Mouse (Mus musculus) megakaryocyte, adult 5-6 weeks (primary cell): ENCODE results near the gene Amigo3. TPM values are rescaled to one million over a fixed set of nuclear protein-coding genes. Genes with fewer than 3 reads are reported as not detected.

Experiments used
- ATAC-seq: 2 replicates; pipeline ENCODE4 v1.8.0; 2016; ENCODE audit warnings: mild to moderate bottlenecking, inconsistent platforms; ENCODE audit not compliant: poor library complexity, severe bottlenecking
- total RNA-seq, 2 experiments: library from RNA; stranded (forward) in 1 of 2; stranded (reverse) in 1 of 2; fragments of 153-499, 151-499 nt in 1 of 2; fragments of 221-1000, 200-1000 nt in 1 of 2; gene quantifications; 2 replicates each; pipeline versions ENCODE4 v1.2.3 to v1.2.4; 2015 to 2017

The Amigo3 gene
- total RNA-seq, 2 experiments from 2014 or later = 1.5 to 2.0 TPM

DNA sequence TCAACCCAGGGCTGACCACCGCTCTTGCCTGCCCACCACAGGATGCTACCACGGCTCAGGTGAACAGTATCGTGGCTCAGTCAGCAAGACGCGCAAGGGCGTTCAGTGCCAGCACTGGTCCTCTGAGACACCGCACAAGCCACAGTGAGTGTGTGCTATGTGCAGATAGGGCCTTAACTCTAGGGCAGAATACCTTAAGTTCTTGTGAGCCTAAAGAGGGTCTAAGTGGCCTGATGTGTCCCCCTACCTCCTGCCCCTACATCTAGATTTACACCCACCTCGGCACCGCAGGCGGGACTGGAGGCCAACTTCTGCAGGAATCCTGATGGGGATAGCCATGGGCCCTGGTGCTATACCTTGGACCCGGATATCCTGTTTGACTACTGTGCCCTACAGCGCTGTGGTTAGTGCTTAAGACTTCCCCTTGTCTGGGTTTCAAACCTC, 30.1 kb downstream of the Amigo3 start, which contains the start of gene Rnf123:
Gene Rnf123 (minus strand): TSS at position 359 of the 444 bp plus-strand sequence.
- peak; percentile 40 for ATAC-seq

DNA sequence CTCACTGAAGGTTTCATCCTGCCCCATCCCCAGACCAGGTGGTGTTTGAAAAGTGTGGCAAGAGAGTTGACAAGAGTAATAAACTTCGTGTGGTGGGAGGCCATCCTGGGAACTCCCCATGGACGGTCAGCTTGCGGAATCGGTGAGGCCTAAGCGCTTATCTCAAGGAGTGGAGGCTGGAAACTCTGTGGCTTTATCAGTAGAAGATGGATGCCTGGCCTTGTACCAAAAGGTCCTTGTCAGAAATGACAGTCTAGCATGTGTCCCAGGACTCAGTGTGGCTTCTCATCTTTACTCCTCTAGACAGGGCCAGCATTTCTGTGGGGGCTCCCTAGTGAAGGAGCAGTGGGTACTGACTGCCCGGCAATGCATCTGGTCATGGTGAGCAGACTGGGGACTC, 30.6 kb downstream of the Amigo3 start:
- no peak for ATAC-seq

DNA sequence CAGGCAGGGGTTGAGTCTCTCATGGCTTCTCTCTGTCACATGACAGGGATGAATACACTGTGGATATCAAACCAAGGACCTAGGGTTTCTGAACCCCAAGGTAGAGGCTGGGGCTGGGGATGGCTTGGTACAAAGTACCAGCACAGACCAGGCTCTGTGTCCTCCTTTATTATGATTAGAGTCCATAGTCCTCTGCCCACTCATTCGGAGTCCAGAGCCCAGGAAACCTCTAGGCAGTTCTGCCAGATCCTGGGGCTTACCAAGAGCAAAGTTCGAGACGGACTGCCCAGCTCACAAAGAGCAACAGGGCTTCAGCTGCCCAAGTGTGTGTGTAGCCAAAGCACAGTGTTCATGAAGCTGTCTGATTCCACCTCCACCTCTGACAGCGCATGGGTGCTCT, 32.3 kb downstream of the Amigo3 start:
- ATAC-seq = no peak

DNA sequence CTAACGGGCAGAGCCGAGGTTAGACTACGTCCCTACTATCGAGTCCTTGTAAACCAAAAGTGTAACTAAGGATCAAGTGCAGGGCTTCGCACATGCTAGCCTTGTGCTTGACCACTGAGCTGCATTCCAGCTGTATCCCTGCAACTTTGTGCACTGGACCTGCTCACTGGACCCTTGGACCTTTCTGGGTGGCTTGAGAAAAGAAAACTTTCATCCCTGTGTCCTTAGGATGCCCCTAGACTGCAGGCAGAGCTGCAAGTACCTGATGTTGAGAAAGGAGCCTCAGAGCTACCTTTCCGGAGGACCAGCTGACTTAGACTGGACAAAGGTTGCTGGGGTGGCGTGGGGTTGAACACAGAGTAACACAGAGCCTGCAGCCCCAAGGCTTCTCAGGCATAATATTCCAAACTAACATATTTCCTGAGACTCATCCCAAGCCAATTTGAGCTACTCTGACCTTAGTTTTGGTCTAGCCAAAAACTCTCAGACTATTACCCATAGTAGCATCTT, 37.7 kb downstream of the Amigo3 start:
- no peak for ATAC-seq

DNA sequence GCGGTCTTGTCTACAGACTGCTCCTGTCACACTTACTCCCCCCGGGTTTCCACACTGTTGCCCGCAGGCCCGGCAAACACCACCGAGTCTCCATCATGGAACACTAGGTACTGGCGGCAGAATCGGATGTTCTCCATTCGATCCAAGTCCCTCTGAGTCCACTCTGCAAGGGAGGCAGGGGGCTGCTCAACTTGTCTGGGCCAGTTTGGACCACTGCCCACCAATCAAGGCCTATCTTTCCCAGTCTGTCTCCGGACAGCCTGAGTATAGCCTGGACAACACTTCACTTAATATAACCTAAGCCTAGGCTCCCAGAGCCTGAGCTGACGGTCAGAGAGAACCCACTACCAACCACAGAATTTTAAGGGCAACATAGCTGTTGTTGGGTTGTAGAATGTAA, 40.6 kb downstream of the Amigo3 start:
- no peak for ATAC-seq

DNA sequence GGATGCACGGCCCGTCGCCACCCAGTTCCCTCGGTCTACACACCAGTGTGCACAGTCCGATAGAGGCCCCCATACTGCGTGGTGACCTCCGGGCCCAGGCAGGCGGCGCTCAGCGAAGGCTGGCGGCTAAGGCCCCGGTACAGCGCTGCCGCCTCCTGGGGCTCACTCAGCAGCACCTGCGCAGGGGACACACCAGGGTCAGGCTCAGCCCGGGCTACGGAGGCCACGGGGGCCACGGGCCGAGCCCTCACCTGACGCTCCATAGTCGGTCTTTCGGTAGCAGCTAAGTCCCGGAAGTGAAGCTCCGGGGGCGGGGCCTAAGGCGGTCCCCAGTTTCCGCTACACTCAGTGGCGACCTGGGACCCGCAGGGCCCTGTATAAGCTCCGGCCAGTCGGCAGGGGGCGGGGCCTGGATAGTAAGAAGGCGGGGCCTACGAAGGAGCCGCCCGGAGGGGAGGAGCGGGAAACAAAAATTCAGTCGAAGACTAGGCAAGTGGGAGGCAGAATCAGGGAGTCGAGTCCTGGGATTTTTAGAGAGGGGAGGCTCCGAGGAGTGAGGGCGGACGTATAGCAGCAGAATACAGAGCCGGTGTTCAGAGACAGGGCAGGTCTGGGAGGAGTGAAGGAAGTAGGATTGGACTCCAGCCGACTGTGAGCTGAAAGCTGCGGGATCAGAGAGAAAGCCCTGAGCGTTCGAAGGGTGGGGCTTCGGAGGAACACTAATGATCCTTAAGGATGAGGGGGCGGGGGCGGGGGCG, 41.4 kb downstream of the Amigo3 start, which contains the start of gene Apeh:
Gene Apeh (minus strand): TSS at position 423 of the 758 bp plus-strand sequence.
- ATAC-seq = peak; percentile 93

DNA sequence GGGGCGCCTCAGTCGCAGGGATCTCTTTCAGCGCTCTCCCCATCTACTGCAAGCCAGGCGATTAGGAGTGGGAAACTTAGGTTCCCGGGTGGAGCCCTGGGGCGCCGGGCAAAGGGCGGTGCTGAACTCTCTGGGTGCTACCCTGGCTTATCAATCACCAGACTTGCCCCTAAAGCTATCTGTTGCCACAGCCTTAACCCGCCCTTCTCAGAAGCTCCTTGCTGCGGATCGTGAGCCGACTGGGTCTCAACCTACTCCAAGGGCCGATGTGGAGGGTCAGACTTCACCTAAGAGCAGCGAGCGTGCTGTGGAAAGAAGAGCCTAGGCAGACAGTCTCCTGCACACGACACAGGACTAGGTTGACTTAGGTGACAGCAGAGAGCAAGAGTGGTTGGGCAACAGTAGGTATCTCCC, 42.0 kb downstream of the Amigo3 start:
- peak; percentile 18 for ATAC-seq

DNA sequence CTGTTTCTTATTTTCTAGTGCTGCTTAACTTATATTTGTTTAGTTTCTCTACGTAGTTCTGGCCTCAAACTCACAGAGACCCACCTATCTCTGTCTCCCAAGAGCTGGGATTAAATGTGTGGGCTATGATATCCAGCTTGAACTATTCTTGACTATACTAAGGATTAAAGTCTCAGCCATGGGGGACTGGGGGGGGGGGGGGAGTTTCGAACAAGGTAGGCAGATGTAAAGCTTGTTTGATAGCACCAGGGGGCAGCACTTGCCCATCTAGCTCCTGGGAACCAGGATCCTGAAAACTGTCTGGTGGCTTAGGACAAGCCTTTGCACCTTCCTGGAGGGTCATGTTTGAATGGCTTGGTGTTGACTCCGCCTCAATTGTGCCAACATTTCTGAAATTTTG, 42.6 kb downstream of the Amigo3 start:
- peak; percentile 60 for ATAC-seq

DNA sequence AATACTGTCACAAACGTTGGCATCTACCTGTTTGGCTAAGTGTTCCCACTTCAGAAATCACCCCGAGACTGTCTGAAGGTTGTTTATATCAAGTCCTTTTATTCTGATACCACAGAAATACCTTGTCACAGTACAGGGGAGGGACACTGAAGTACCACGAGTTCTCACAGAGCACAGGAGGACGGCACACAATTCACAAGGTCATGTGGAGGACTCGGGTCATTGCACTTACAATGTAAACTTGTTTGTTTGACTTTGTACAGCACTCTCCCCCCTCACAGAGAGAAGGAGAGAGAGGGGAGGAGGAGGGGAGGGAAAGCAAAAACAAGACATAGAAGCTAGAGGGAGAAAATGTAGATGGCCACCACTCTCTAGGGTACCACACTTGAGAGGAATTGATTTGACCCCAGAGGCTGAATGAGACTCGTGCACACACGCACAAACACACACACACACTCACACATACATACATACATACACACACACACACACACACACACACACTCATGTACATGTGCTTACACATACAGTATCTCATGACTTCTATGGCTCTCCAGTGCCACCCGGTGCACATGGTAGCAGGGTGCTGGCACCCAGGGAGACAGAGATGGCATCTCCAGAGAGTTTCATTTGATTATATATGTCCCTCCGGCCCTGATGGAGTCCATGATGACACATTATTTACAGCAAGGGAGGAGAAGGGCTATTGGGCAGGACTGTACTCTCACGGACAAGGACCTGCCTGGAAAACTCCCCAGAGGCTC, 43.2 kb downstream of the Amigo3 start:
- ATAC-seq = no peak

DNA sequence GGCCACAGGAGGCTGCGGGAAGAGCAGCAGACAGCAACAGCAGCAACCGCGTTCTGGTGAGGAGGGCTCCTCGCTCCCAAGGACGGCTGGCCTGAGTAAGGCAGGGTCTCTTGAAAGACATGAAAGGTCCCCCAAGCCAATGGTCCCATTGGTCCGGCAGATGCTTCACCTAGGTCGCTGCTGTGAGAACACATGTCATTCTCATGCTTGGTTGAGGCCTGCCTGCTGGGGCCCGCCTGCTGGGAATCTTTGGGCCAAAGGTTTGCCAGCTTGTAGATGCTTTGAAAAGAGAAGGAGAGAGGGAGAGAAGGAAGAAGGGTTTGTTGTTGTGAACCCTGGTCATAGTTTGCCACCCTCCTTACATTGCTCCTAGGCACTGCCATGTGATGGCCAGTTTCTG, 46.7 kb downstream of the Amigo3 start:
- ATAC-seq = no peak

DNA sequence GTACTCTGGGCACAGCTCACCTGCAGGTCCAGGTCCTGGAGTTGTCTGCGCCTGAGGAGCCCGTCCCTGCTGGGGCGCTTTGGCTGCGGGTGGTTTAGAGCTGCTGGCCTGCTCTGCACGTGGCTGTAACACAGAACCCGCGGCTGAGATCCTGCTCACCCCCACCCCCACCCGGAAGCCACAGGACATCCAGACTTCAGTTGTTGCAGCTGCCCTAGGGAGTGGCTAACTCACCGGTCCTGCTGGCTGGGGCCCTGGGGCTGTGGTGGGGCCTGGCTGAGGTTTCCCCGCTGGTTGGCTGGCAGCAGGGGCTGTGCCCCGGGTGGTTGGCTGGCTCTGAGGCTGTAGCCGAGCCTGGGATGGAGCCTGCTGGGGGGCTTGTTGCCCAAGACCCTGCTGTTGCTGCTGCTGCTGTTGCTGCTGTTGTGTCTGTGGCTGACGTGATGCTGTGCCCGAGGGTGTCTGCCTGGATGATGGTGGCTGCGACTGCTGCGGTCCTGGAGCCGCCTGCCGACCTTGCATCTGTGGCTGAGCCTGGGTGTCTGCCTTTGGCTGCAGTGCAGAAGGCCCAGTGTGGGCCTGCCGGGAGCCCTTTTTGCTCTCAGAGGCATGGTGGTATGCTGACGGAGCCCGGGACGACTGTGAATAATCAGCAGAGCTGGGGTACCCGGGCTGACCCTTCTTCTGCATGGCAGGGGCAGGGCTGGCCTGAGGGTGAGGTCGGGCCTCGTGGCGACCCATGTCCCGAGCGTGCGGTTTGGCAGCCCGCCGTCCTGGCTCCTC, 52.0 kb downstream of the Amigo3 start:
- ATAC-seq = peak; percentile 78

Other genes starting within 250 kb of the Amigo3 start
- 42.2 and 55.9 TPM in 2 replicates for gene Rbm6, start 179.9 kb upstream of the Amigo3 start, total RNA-seq (2015)
- 117 and 119 TPM in 2 replicates for gene Rbm6, start 179.9 kb upstream of the Amigo3 start, total RNA-seq (2017)
- 6.2 and 7.6 TPM in 2 replicates for gene Mon1a, start 165.0 kb upstream of the Amigo3 start, total RNA-seq (2015)
- gene Mon1a, start 165.0 kb upstream of the Amigo3 start, total RNA-seq (2017) = 16.6 and 17.7 TPM in 2 replicates
- 0.52 and 0.94 TPM in 2 replicates for gene Mst1r, start 146.3 kb upstream of the Amigo3 start, total RNA-seq (2015)
- gene Mst1r, start 146.3 kb upstream of the Amigo3 start, total RNA-seq (2017) = 2.2 and 2.3 TPM in 2 replicates
- not detected in 2 replicates for gene Actl11, start 124.7 kb upstream of the Amigo3 start, total RNA-seq (2015)
- not detected in 2 replicates for gene Actl11, start 124.7 kb upstream of the Amigo3 start, total RNA-seq (2017)
- gene Camkv, start 117.5 kb upstream of the Amigo3 start, total RNA-seq (2015) = not detected in 2 replicates
- 0.04 TPM in 1 of 2 replicates, not detected in the other for gene Camkv, start 117.5 kb upstream of the Amigo3 start, total RNA-seq (2017)
- 4.9 and 9.4 TPM in 2 replicates for gene Traip, start 103.0 kb upstream of the Amigo3 start, total RNA-seq (2015)
- gene Traip, start 103.0 kb upstream of the Amigo3 start, total RNA-seq (2017) = 12.0 and 15.8 TPM in 2 replicates
- gene Uba7, start 77.7 kb upstream of the Amigo3 start, total RNA-seq (2015) = 37.5 and 44.3 TPM in 2 replicates
- gene Uba7, start 77.7 kb upstream of the Amigo3 start, total RNA-seq (2017) = 35.6 and 43.2 TPM in 2 replicates
- 0.18 TPM in 1 of 2 replicates, not detected in the other for gene Gm20661, start 70.1 kb upstream of the Amigo3 start, total RNA-seq (2015)
- not detected in 2 replicates for gene Gm20661, start 70.1 kb upstream of the Amigo3 start, total RNA-seq (2017)
- 1.8 and 4.7 TPM in 2 replicates for gene Inka1, start 67.3 kb upstream of the Amigo3 start, total RNA-seq (2015)
- 2.6 and 3.2 TPM in 2 replicates for gene Inka1, start 67.3 kb upstream of the Amigo3 start, total RNA-seq (2017)
- gene Cdhr4, start 60.7 kb upstream of the Amigo3 start, total RNA-seq (2015) = 0.33 TPM in 1 of 2 replicates, not detected in the other
- gene Cdhr4, start 60.7 kb upstream of the Amigo3 start, total RNA-seq (2017) = 0.51 and 1.7 TPM in 2 replicates
- not detected in 2 replicates for gene Gm20662, start 56.8 kb upstream of the Amigo3 start, total RNA-seq (2015)
- gene Gm20662, start 56.8 kb upstream of the Amigo3 start, total RNA-seq (2017) = not detected in 2 replicates
- 20.1 and 24.6 TPM in 2 replicates for gene Ip6k1, start 50.7 kb upstream of the Amigo3 start, total RNA-seq (2015)
- 35.2 and 109 TPM in 2 replicates for gene Ip6k1, start 50.7 kb upstream of the Amigo3 start, total RNA-seq (2017)
- 6.4 and 6.9 TPM in 2 replicates for gene Gmppb, start 3.9 kb upstream of the Amigo3 start, total RNA-seq (2015)
- 14.0 and 19.1 TPM in 2 replicates for gene Gmppb, start 3.9 kb upstream of the Amigo3 start, total RNA-seq (2017)
- 0.69 TPM in 1 of 2 replicates, not detected in the other for gene Mst1, start 27.3 kb downstream of the Amigo3 start, total RNA-seq (2015)
- not detected in 2 replicates for gene Mst1, start 27.3 kb downstream of the Amigo3 start, total RNA-seq (2017)
- 27.8 and 30.7 TPM in 2 replicates for gene Rnf123, start 30.2 kb downstream of the Amigo3 start, total RNA-seq (2015)
- gene Rnf123, start 30.2 kb downstream of the Amigo3 start, total RNA-seq (2017) = 20.9 and 21.1 TPM in 2 replicates
- gene Apeh, start 41.4 kb downstream of the Amigo3 start, total RNA-seq (2015) = 37.9 and 41.0 TPM in 2 replicates
- 56.9 and 61.8 TPM in 2 replicates for gene Apeh, start 41.4 kb downstream of the Amigo3 start, total RNA-seq (2017)
- gene Bsn, start 137.2 kb downstream of the Amigo3 start, total RNA-seq (2015) = 0.91 and 1.5 TPM in 2 replicates
- 0.37 and 0.62 TPM in 2 replicates for gene Bsn, start 137.2 kb downstream of the Amigo3 start, total RNA-seq (2017)
- 11.6 and 12.3 TPM in 2 replicates for gene Dag1, start 210.8 kb downstream of the Amigo3 start, total RNA-seq (2015)
- 4.6 and 5.4 TPM in 2 replicates for gene Dag1, start 210.8 kb downstream of the Amigo3 start, total RNA-seq (2017)
- 3.9 and 4.3 TPM in 2 replicates for gene Nicn1, start 237.3 kb downstream of the Amigo3 start, total RNA-seq (2015)
- gene Nicn1, start 237.3 kb downstream of the Amigo3 start, total RNA-seq (2017) = 2.6 and 3.6 TPM in 2 replicates
- gene Amt, start 243.7 kb downstream of the Amigo3 start, total RNA-seq (2015) = 0.71 TPM in 1 of 2 replicates, not detected in the other
- gene Amt, start 243.7 kb downstream of the Amigo3 start, total RNA-seq (2017) = 0.11 TPM in 1 of 2 replicates, not detected in the other